Mouse (Mus musculus) frontal cortex, adult (tissue): Measurements from ENCODE around the gene E4f1.
"Not testable (repeated sequence)": the region's sequence is repeated elsewhere in the genome, so short reads cannot be mapped to it uniquely, and the experiment has no call there.

Source experiments
- ATAC-seq: cut with Nextera tagmentation; 2 replicates; pipeline ENCODE4 v1.9.2; 2017; ENCODE audit warnings: mild to moderate bottlenecking, moderate library complexity, mixed read lengths; ENCODE audit not compliant: low TSS enrichment

The E4f1 gene

GRCm38 (mm10) chr17:24455523-24456206 lies 14.4 kb downstream of the E4f1 start:
- not testable (repeated sequence) for ATAC-seq

- ATAC-seq, result peak; percentile 96
These were observed 15.2 kb downstream of the E4f1 start for GRCm38 (mm10) chr17:24454756-24455522.

GRCm38 (mm10) chr17:24454218-24454755 lies 15.8 kb downstream of the E4f1 start:
- no peak for ATAC-seq

- no peak for ATAC-seq
These were observed 16.7 kb downstream of the E4f1 start for GRCm38 (mm10) chr17:24453372-24453771.

GRCm38 (mm10) chr17:24451220-24451619 lies 18.9 kb downstream of the E4f1 start:
- ATAC-seq, result no peak

GRCm38 (mm10) chr17:24449507-24449906 lies 20.6 kb downstream of the E4f1 start:
- ATAC-seq, result no peak

- no peak for ATAC-seq
These were observed 23.5 kb downstream of the E4f1 start for GRCm38 (mm10) chr17:24446590-24446989.

- peak; percentile 44; the same call in 1 of the 2 replicates for ATAC-seq
These were observed 26.7 kb downstream of the E4f1 start for GRCm38 (mm10) chr17:24443409-24443808.

- ATAC-seq, result no peak
These were observed 27.4 kb downstream of the E4f1 start, which contains the start of gene Dnase1l2 for GRCm38 (mm10) chr17:24442632-24443155. Gene Dnase1l2 (minus strand): TSS chr17:24443105.

GRCm38 (mm10) chr17:24442107-24442506 lies 28.0 kb downstream of the E4f1 start:
- no peak for ATAC-seq

- ATAC-seq, result no peak
These were observed 29.0 kb downstream of the E4f1 start for GRCm38 (mm10) chr17:24441148-24441547.

- no peak for ATAC-seq
These were observed 29.7 kb downstream of the E4f1 start for GRCm38 (mm10) chr17:24440377-24440776.

- ATAC-seq, result peak; percentile 55; the same call in 1 of the 2 replicates
These were observed 33.1 kb downstream of the E4f1 start for GRCm38 (mm10) chr17:24437016-24437415.

- ATAC-seq, result no peak
These were observed 40.7 kb downstream of the E4f1 start for GRCm38 (mm10) chr17:24429201-24429983.

GRCm38 (mm10) chr17:24427170-24427557 lies 42.9 kb downstream of the E4f1 start:
- no peak for ATAC-seq

GRCm38 (mm10) chr17:24426471-24427169 lies 43.5 kb downstream of the E4f1 start, which contains the start of gene Eci1:
Gene Eci1 (plus strand): TSS chr17:24426641.
- ATAC-seq, result peak; percentile 93

- no peak for ATAC-seq
These were observed 44.2 kb downstream of the E4f1 start for GRCm38 (mm10) chr17:24425905-24426304.

- ATAC-seq, result not testable (repeated sequence)
These were observed 44.8 kb downstream of the E4f1 start for GRCm38 (mm10) chr17:24425326-24425725.

GRCm38 (mm10) chr17:24424489-24424888 lies 45.6 kb downstream of the E4f1 start:
- ATAC-seq, result no peak

- no peak for ATAC-seq
These were observed 47.0 kb downstream of the E4f1 start for GRCm38 (mm10) chr17:24423114-24423513.

- no peak for ATAC-seq
These were observed 54.0 kb downstream of the E4f1 start for GRCm38 (mm10) chr17:24416051-24416652.
